Mouse (Mus musculus) CH12.LX (cell line): ENCODE data around the gene Tha1.

Source experiments
- CHD2 ChIP-seq: IDR thresholded peaks from 2 replicates; pipeline ENCODE4 v1.6.1; 2011; ENCODE audit warnings: low read length, improper control_type of control experiment
- CTCF ChIP-seq, 2 experiments: IDR thresholded peaks in 1 of 2; conservative IDR thresholded peaks in 1 of 2; 2 replicates each; pipeline ENCODE4 v1.5.1; 2011 to 2012; ENCODE audit warnings: low read depth in 2 of 2, low read length in 2 of 2, improper control_type of control experiment in 1 of 2, inconsistent platforms in 1 of 2, mild to moderate bottlenecking in 1 of 2, moderate library complexity in 1 of 2
- E2F4 ChIP-seq: IDR thresholded peaks from 2 replicates; pipeline ENCODE4 v1.6.1; 2011; ENCODE audit warnings: low read depth, low read length, improper control_type of control experiment; ENCODE audit not compliant: insufficient replicate concordance
- GABPA ChIP-seq: IDR thresholded peaks from 2 replicates; pipeline ENCODE4 v1.6.1; 2012; ENCODE audit warnings: low read depth, low read length, improper control_type of control experiment, inconsistent platforms; ENCODE audit not compliant: insufficient replicate concordance
- HCFC1 ChIP-seq: IDR thresholded peaks from 2 replicates; pipeline ENCODE4 v1.6.1; 2012; ENCODE audit warnings: low read depth, mild to moderate bottlenecking, inconsistent platforms, low read length, improper control_type of control experiment
- KAT2A ChIP-seq: IDR thresholded peaks from 2 replicates; pipeline ENCODE4 v1.6.1; 2012; ENCODE audit warnings: low read length, improper control_type of control experiment, inconsistent platforms; ENCODE audit not compliant: insufficient replicate concordance
- MEF2A ChIP-seq: IDR thresholded peaks from 2 replicates; pipeline ENCODE4 v1.6.1; 2014; ENCODE audit warnings: low read depth, mild to moderate bottlenecking, inconsistent platforms, low read length, improper control_type of control experiment, borderline replicate concordance
- POLR2A ChIP-seq: IDR thresholded peaks from 2 replicates; pipeline ENCODE4 v1.6.1; 2011; ENCODE audit warnings: low read depth, mild to moderate bottlenecking, improper control_type of control experiment, low read length
- TBP ChIP-seq: conservative IDR thresholded peaks from 2 replicates; pipeline ENCODE4 v1.6.1; 2011; ENCODE audit warnings: low read depth, low read length, improper control_type of control experiment
- ZC3H11A ChIP-seq: IDR thresholded peaks from 2 replicates; pipeline ENCODE4 v1.6.1; 2012; ENCODE audit warnings: low read depth, mild to moderate bottlenecking, inconsistent platforms, low read length, improper control_type of control experiment

- TF ChIP-seq CTCF (conservative IDR thresholded peaks at IDR 0.05 in 1 of 2, IDR thresholded peaks at IDR 0.05 in 1 of 2; ENCODE audit: low read depth in 2 of 2, low read length in 2 of 2): peak; percentile 86 to 99
- TF ChIP-seq MEF2A: peak; percentile 56; the same call in 1 of the 2 replicates
- no peak for TF ChIP-seq POLR2A
- no peak for TF ChIP-seq KAT2A
- TF ChIP-seq CHD2: peak; percentile 65; the same call in 1 of the 2 replicates
- TF ChIP-seq HCFC1: no peak
- no peak for TF ChIP-seq TBP
- TF ChIP-seq ZC3H11A: peak; percentile 89
- no peak for TF ChIP-seq GABPA
- TF ChIP-seq E2F4: no peak
Measured at GRCm38 (mm10) chr11:117912684-117913352, 39.5 kb upstream of the Tha1 start.
